Mouse (Mus musculus) kidney, adult 2 months (tissue): ENCODE measurements at regions not wholly inside any gene's neighbourhood (a gene's known extent, or its start where the extent isn't known, plus 50 kb on each side); places are given as distances from the start of the nearest gene placed in this dataset.

ENCODE experiments used
- CTCF ChIP-seq: fragments of 200-500 bp; conservative IDR thresholded peaks from 2 replicates; pipeline ENCODE4 v1.5.1; 2011; ENCODE audit warnings: low read depth, mild to moderate bottlenecking, control low read depth, low read length, moderate library complexity, mixed read lengths; ENCODE audit not compliant: insufficient read depth, insufficient read length
- POLR2A ChIP-seq: fragments of 200-500 bp; IDR thresholded peaks from one replicate; pipeline ENCODE4 v1.6.1; 2011; ENCODE audit warnings: low read depth, low read length, control low read depth

DNA sequence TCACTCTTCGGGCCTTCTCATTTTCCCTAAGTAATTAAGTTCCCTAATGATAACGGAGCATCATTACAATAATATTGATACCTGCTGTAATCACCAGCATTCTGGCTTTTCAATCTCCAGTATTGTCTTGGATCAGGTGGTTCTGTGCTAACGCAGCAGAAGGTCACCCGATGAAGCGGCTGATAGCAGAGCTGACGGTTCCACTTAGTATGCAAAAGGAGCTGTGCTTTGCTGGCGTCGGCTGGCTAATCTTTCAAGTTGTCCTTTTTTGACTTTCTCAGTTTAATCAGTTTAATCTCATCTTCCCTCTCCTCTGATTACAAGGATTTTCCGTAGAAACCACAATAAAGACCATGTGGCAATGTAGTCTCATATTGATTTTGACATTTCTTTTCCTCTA is 478.9 kb upstream of the Nox3 start:
- no peak for TF ChIP-seq CTCF
- TF ChIP-seq POLR2A, result no peak
